11 mouse cellular contexts compared by ENCODE assay signal in genomic region chr10:111214084-111214483, GRCm38 (mm10).
"Had no signal": no experiment of that assay in that cellular context is flagged by ENCODE, and none has a peak within 500 bp of the region (broad histone marks: within the 10 kb centered on the region; RNA-seq: fewer than 3 reads in every experiment).

No protein-coding gene starts in this region.

- DNase-seq: kidney, adult 18-20 months; kidney, postnatal 10 days; kidney, postnatal 4 days; lung, adult 2 months; midbrain, embryonic 14.5 days; right cerebral cortex, postnatal 14 days; thymus, postnatal 36 days had no signal

- H3K4me1 ChIP-seq: limb, embryonic 13.5 days; stomach, embryonic 15.5 days had no signal

- H3K9me3 ChIP-seq: limb, embryonic 13.5 days; stomach, embryonic 15.5 days had no signal

- H3K36me3 ChIP-seq: limb, embryonic 13.5 days; stomach, embryonic 15.5 days had no signal

- H3K27me3 ChIP-seq: limb, embryonic 13.5 days; stomach, embryonic 15.5 days had no signal

- H3K4me3 ChIP-seq: layer of hippocampus, adult 2 months; limb, embryonic 13.5 days; stomach, embryonic 15.5 days had no signal

- H3K27ac ChIP-seq: layer of hippocampus, adult 2 months; limb, embryonic 13.5 days; liver, embryonic 14.5 days; stomach, embryonic 15.5 days had no signal

- H3K9ac ChIP-seq: limb, embryonic 13.5 days; liver, embryonic 14.5 days; stomach, embryonic 15.5 days had no signal

- H3K4me2 ChIP-seq: limb, embryonic 13.5 days; stomach, embryonic 15.5 days had no signal
